Mouse (Mus musculus): ENCODE data around the gene Kcnh4. TPM values are rescaled to one million over a fixed set of nuclear protein-coding genes. Genes with fewer than 3 reads are reported as not detected.

The Kcnh4 gene
- total RNA-seq, 2 experiments from 2014 or later = 11.2 to 12.4 TPM

Other genes starting within 250 kb of the Kcnh4 start
- gene Acly, start 231.9 kb downstream of the Kcnh4 start, total RNA-seq (2021) = 100 to 1,000 TPM; 211 to 219 TPM
- gene Ttc25, start 214.3 kb downstream of the Kcnh4 start, total RNA-seq (2021) = under 1 TPM; 0.58 to 0.93 TPM
- gene Cnp, start 185.0 kb downstream of the Kcnh4 start, total RNA-seq (2021) = 10 to 100 TPM; 25.6 to 29.6 TPM
- 10 to 100 TPM; 37.7 to 39.9 TPM for gene Nkiras2, start 140.7 kb downstream of the Kcnh4 start, total RNA-seq (2021)
- gene Dnajc7, start 139.8 kb downstream of the Kcnh4 start, total RNA-seq (2021) = 100 to 1,000 TPM; 276 to 297 TPM
- under 1 TPM in 1 of 2 experiments, not detected in 1; 0.12 TPM for gene Zfp385c, start 67.5 kb downstream of the Kcnh4 start, total RNA-seq (2021)
- gene Dhx58, start 55.7 kb downstream of the Kcnh4 start, total RNA-seq (2021) = 1 to 10 TPM; 3.4 to 3.5 TPM
- gene Kat2a, start 47.5 kb downstream of the Kcnh4 start, total RNA-seq (2021) = 10 to 100 TPM; 68.7 to 71.8 TPM
- not detected for gene Hspb9, start 46.1 kb downstream of the Kcnh4 start, total RNA-seq (2021)
- 100 to 1,000 TPM; 168 to 174 TPM for gene Rab5c, start 21.7 kb downstream of the Kcnh4 start, total RNA-seq (2021)
- not detected for gene Hcrt, start 3.0 kb upstream of the Kcnh4 start, total RNA-seq (2021)
- gene Ghdc, start 11.0 kb upstream of the Kcnh4 start, total RNA-seq (2021) = 1 to 10 TPM; 5.5 to 7.2 TPM
- gene Stat5b, start 90.8 kb upstream of the Kcnh4 start, total RNA-seq (2021) = 10 to 100 TPM in 1 of 2 experiments, 1 to 10 TPM in 1; 9.6 to 11.8 TPM
- gene Stat5a, start 99.4 kb upstream of the Kcnh4 start, total RNA-seq (2021) = 1 to 10 TPM in 1 of 2 experiments, under 1 TPM in 1; 0.98 to 1.2 TPM
- gene Stat3, start 179.6 kb upstream of the Kcnh4 start, total RNA-seq (2021) = 10 to 100 TPM; 32.4 to 36.7 TPM
- 10 to 100 TPM; 22.6 to 22.8 TPM for gene Cavin1, start 210.9 kb upstream of the Kcnh4 start, total RNA-seq (2021)
- gene Atp6v0a1, start 249.5 kb upstream of the Kcnh4 start, total RNA-seq (2021) = 100 to 1,000 TPM; 257 to 302 TPM